In the genomic region with DNA sequence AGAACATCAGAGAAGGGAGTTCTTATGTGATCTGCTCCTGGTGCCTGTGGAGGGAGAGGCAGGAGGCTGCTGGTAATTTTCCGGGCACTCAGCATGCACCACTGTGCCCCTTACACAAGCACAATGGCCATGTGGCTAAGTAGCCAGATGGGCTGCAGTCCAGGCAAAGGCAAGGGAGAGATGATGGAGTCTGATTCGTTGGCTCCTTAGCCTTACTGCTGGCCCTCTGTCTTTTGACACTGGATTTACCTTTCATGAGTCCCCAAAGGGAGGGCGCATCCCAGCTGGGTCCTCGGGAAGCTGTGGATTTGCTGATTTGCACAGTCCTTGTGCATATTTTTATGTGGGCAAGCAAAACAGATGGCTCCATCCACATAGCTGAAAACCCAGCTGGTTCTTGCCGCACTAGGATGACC, we compare ENCODE assay signal across 8 mouse cellular contexts.
A peak's percentile ranks its signal among the peaks of the same experiment; 100 is the strongest.
DNase-seq lines count a peak whose midpoint lies in the region; ATAC-seq and TF ChIP-seq lines count a peak whose summit lies in the region.

No protein-coding gene starts in this region.

- 79% methylated on average over 5 of the region's 5 CpGs for WGBS in heart, embryonic 10.5 days
- WGBS in heart, embryonic 11.5 days (ENCODE audit: insufficient replicate concordance): 87% methylated on average over 5 of the region's 5 CpGs
- WGBS in forebrain, embryonic 13.5 days: 27% methylated on average over 5 of the region's 5 CpGs
- WGBS in neural tube, embryonic 15.5 days: 24% methylated on average over 5 of the region's 5 CpGs
- WGBS in kidney, embryonic 15.5 days: 71% methylated on average over 5 of the region's 5 CpGs

- H3K9ac ChIP-seq in heart, embryonic 11.5 days (ENCODE audit: low read depth, low read length): no peak overlapping the region
- H3K9ac ChIP-seq in forebrain, embryonic 13.5 days: no peak overlapping the region
- H3K9ac ChIP-seq in neural tube, embryonic 15.5 days (replicated peaks): no peak overlapping the region
- H3K9ac ChIP-seq in kidney, embryonic 15.5 days: no peak overlapping the region

- no peak overlapping the region for H3K4me3 ChIP-seq in heart, embryonic 10.5 days
- H3K4me3 ChIP-seq in heart, embryonic 11.5 days (ENCODE audit: low read depth, low read length): no peak overlapping the region
- H3K4me3 ChIP-seq in forebrain, embryonic 13.5 days: no peak overlapping the region
- no peak overlapping the region for H3K4me3 ChIP-seq in left cerebral cortex, adult 2 months
- no peak overlapping the region for H3K4me3 ChIP-seq in neural tube, embryonic 15.5 days (replicated peaks)
- no peak overlapping the region for H3K4me3 ChIP-seq in kidney, embryonic 15.5 days (replicated peaks)

- H3K27me3 ChIP-seq in heart, embryonic 10.5 days (ENCODE audit: insufficient read depth, poor library complexity, severe bottlenecking): no peaks in the 10 kb centered on the region
- no peaks in the 10 kb centered on the region for H3K27me3 ChIP-seq in heart, embryonic 11.5 days (ENCODE audit: control insufficient read depth, insufficient read depth, low read length)
- no peaks in the 10 kb centered on the region for H3K27me3 ChIP-seq in forebrain, embryonic 13.5 days
- H3K27me3 ChIP-seq in neural tube, embryonic 15.5 days (replicated peaks): no peaks in the 10 kb centered on the region
- H3K27me3 ChIP-seq in kidney, embryonic 15.5 days: no peaks in the 10 kb centered on the region

- H3K4me2 ChIP-seq in heart, embryonic 11.5 days: no peak overlapping the region
- peak overlapping the region; percentile 18; the same call in 1 of the 2 replicates for H3K4me2 ChIP-seq in forebrain, embryonic 13.5 days
- 0 out of 2 replicates have a peak overlapping the region, but pooled peaks have one; percentile 7 for H3K4me2 ChIP-seq in neural tube, embryonic 15.5 days
- no peak overlapping the region for H3K4me2 ChIP-seq in kidney, embryonic 15.5 days

- peak overlapping the region; percentile 47; the same call in 1 of the 2 replicates for H3K27ac ChIP-seq in heart, embryonic 10.5 days
- no peak overlapping the region for H3K27ac ChIP-seq in heart, embryonic 11.5 days (ENCODE audit: low read depth, low read length)
- H3K27ac ChIP-seq in forebrain, embryonic 13.5 days: peak overlapping the region; percentile 92
- no peak overlapping the region for H3K27ac ChIP-seq in left cerebral cortex, adult 2 months
- H3K27ac ChIP-seq in neural tube, embryonic 15.5 days (replicated peaks): peak overlapping the region; percentile 63
- no peak overlapping the region for H3K27ac ChIP-seq in kidney, embryonic 15.5 days

- no peaks in the 10 kb centered on the region for H3K36me3 ChIP-seq in heart, embryonic 10.5 days
- H3K36me3 ChIP-seq in heart, embryonic 11.5 days (ENCODE audit: control insufficient read depth, insufficient read depth, low read length): no peaks in the 10 kb centered on the region
- no peaks in the 10 kb centered on the region for H3K36me3 ChIP-seq in forebrain, embryonic 13.5 days (ENCODE audit: poor library complexity, severe bottlenecking)
- H3K36me3 ChIP-seq in neural tube, embryonic 15.5 days: no peaks in the 10 kb centered on the region
- H3K36me3 ChIP-seq in kidney, embryonic 15.5 days: no peaks in the 10 kb centered on the region

- intact Hi-C loops in left cerebral cortex, adult 2 months (cut with DNase I): no loop called here

- peaks cover 32% of the 10 kb centered on the region for H3K4me1 ChIP-seq in heart, embryonic 10.5 days
- H3K4me1 ChIP-seq in heart, embryonic 11.5 days (ENCODE audit: control insufficient read depth, insufficient read depth, low read length): peaks cover 18% of the 10 kb centered on the region
- H3K4me1 ChIP-seq in forebrain, embryonic 13.5 days: peaks cover 23% of the 10 kb centered on the region
- H3K4me1 ChIP-seq in neural tube, embryonic 15.5 days: peaks cover 14% of the 10 kb centered on the region
- H3K4me1 ChIP-seq in kidney, embryonic 15.5 days: 0 out of 2 replicates have a peak, but pooled peaks cover 3% of the 10 kb centered on the region

- TF ChIP-seq CTCF in left cerebral cortex, adult 2 months (IDR thresholded peaks at IDR 0.05): no peak

- no peak for DNase-seq in heart, embryonic 10.5 days (ENCODE audit: low spot score)
- peak; percentile 12 to 23 for DNase-seq in left cerebral cortex, adult 2 months (ENCODE audit: extremely low spot score in 1 of 2, low spot score in 2 of 2)
- no peak for DNase-seq in adrenal gland, postnatal 36 days
- no peak for DNase-seq in urinary bladder, adult 2 months (ENCODE audit: low spot score)

- H3K9me3 ChIP-seq in heart, embryonic 10.5 days: no peaks in the 10 kb centered on the region
- H3K9me3 ChIP-seq in heart, embryonic 11.5 days (replicated peaks; ENCODE audit: control insufficient read depth, low read length): no peaks in the 10 kb centered on the region
- no peaks in the 10 kb centered on the region for H3K9me3 ChIP-seq in forebrain, embryonic 13.5 days (replicated peaks)
- H3K9me3 ChIP-seq in neural tube, embryonic 15.5 days (replicated peaks): no peaks in the 10 kb centered on the region
- no peaks in the 10 kb centered on the region for H3K9me3 ChIP-seq in kidney, embryonic 15.5 days (replicated peaks)

- ATAC-seq in heart, embryonic 11.5 days (replicated peaks; ENCODE audit: insufficient number of reproducible peaks, low FRiP score, low TSS enrichment): no peak
- peak; percentile 87 for ATAC-seq in forebrain, embryonic 13.5 days
- ATAC-seq in neural tube, embryonic 15.5 days (ENCODE audit: low FRiP score): peak; percentile 82
- ATAC-seq in kidney, embryonic 15.5 days (replicated peaks; ENCODE audit: low FRiP score): no peak

Comparison
In these comparisons a context has a peak if more than half of its experiments do, and no peak if none do; other contexts are left out.
1. H3K27ac ChIP-seq: peak in heart, embryonic 10.5 days (single experiment), forebrain, embryonic 13.5 days (single experiment) and neural tube, embryonic 15.5 days (single experiment); none in heart, embryonic 11.5 days (single experiment), left cerebral cortex, adult 2 months (single experiment) and kidney, embryonic 15.5 days (single experiment).
2. DNase-seq: peak in left cerebral cortex, adult 2 months (2 of 2); none in heart, embryonic 10.5 days (single experiment), adrenal gland, postnatal 36 days (0 of 2) and urinary bladder, adult 2 months (single experiment).
3. ATAC-seq: peak in forebrain, embryonic 13.5 days (single experiment) and neural tube, embryonic 15.5 days (single experiment); none in heart, embryonic 11.5 days (single experiment) and kidney, embryonic 15.5 days (single experiment).
4. H3K4me2 ChIP-seq: peak in forebrain, embryonic 13.5 days (single experiment) and neural tube, embryonic 15.5 days (single experiment); none in heart, embryonic 11.5 days (single experiment) and kidney, embryonic 15.5 days (single experiment).